Mouse (Mus musculus): ENCODE results near the gene Socs2. TPM values are rescaled to one million over a fixed set of nuclear protein-coding genes. Genes with fewer than 3 reads are reported as not detected.

Gene Socs2
- polyA plus RNA-seq, 1 experiment = 59.4 TPM

GRCm38 (mm10) chr10:95336781-95337544, 80.0 kb downstream of the Socs2 start:
- peak; percentile 76 for DNase-seq (ENCODE audit: low read depth)
- no peak for TF ChIP-seq CTCF (IDR thresholded peaks at IDR 0.05; ENCODE audit: borderline replicate concordance, extremely low read depth, insufficient read depth, insufficient read length)
- no peak for TF ChIP-seq POLR2A (IDR thresholded peaks at IDR 0.05; ENCODE audit: borderline replicate concordance, extremely low read depth, insufficient read depth, insufficient read length, poor library complexity, severe bottlenecking)

Other genes with a start within 250 kb of the Socs2 start
- gene Cradd, start 93.0 kb downstream of the Socs2 start, polyA plus RNA-seq (2012; rRNA removed) = 10.1 and 10.8 TPM in 2 replicates
- gene Mrpl42, start 84.8 kb upstream of the Socs2 start, polyA plus RNA-seq (2012; rRNA removed) = 138 and 177 TPM in 2 replicates
- gene Ube2n, start 98.0 kb upstream of the Socs2 start, polyA plus RNA-seq (2012; rRNA removed) = 231 and 242 TPM in 2 replicates
- 53.4 and 64.6 TPM in 2 replicates for gene Nudt4, start 147.0 kb upstream of the Socs2 start, polyA plus RNA-seq (2012; rRNA removed)